Mouse (Mus musculus): Measurements from ENCODE around the gene Tns4. TPM values are rescaled to one million over a fixed set of nuclear protein-coding genes. Genes with fewer than 3 reads are reported as not detected.

The Tns4 gene
- total RNA-seq (2023; ENCODE audit: inconsistent age), result not detected in 4 replicates

DNA sequence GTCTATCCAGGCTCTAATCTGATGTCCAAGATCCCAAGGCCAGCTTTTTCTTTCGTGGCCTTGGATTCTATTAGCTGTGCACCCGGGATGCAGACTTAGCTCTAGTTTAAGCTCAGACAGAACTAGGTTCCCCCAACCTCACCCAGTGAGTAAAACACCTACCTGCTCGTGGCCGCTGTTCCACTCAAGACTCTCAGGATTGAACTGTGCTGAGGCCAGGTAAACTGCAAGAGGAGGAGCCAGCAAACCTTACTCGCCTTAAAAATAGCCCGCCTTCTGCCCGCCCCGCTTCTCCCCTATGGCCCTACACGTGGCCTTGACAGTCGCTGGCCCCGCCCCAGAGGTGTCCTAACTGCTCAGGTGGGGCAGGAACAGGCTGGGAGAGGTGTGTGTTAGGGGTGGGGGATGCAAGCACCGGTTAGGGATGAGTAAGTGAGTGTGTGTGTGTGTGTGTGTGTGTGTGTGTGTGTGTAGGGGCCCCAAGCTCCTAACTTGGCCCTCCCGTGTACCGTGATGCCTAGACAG is at the start of gene Tns4:
Gene Tns4, minus strand, starts transcription at position 230 of the 525 bp plus-strand sequence.

DNA sequence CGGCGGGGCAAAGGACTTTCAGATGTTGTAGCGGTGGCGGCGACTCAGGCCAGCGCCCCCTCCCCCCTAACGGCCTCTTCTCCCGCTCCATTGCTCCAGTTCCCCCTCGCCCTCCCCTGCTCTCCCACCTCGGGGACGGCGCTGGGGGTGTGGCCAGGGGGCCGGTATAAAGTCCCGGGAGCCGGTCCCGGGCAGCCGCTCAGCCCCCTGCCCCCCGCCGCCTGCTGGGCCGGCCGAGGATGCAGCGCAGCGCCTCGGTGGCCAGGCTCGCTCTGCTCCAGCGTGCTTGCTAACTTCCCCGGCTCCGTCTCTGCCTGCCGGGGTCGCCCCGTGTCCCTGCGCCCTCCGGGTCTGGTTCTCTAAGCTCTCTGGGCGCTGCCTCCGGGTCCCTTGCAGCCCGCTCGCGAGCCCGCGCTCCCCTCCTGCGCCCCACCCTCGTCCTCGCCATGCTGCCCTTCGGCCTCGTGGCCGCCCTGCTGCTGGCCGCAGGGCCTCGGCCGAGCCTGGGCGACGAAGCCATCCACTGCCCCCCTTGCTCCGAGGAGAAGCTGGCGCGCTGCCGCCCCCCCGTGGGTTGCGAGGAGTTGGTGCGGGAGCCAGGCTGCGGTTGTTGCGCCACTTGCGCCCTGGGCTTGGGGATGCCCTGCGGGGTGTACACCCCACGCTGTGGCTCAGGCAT is 47.9 kb downstream of the Tns4 start, which contains the start of gene Igfbp4:
Gene Igfbp4, plus strand, starts transcription at position 194 of the 679 bp plus-strand sequence.

DNA sequence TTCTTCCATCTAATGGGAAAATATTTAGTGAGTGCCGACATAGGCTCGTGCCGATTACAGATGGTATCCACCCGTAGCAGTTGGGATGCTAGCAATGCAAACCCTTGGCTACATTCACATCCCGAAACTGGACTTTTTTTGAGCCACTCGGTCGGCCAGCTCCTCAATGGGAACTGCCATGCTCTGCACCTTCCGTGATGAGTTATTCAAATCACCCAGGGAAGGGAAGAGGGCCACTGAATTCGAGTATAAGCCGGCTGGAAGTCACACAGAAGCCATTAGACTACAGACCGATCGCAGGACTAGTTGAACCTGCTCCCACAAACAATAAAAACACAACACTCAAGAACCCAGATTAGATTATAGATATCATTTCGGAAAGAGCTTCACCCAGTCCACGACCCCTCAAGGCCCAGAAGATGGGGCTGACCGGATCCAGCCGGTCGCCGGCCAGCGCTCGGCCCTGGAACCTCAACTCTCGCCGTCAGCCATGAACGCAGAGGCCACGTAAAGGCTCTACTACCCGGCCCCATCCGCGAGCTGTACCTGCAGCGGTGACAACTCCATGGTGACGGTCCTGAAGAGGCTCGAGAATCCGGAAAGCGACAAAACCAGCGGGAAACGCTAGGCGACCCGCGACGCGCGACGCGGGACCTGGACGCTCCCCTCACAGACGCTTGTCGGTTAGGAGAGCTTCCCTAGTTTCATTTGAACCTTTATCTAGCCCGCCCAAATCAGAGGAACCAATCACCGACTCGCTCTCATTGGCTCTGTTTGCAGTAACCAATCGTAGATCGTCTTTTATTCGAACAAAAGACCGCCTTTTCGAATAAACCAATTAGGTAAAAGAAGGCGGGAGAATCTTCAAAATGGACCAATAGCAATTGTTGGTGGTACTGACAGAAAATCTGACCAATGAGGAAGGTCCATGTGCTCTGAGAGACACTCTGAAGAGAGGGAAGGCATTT is 65.3 kb downstream of the Tns4 start, which contains the start of gene Top2a:
Gene Top2a, minus strand, starts transcription at position 690 of the 968 bp plus-strand sequence.

Other genes with a start within 250 kb of the Tns4 start
- 38.7 to 46.7 TPM (median 44.6 TPM) in 4 replicates for gene Wipf2, start 225.7 kb downstream of the Tns4 start, total RNA-seq (2023; ENCODE audit: inconsistent age)
- 2.3 to 3.0 TPM (median 2.6 TPM) in 4 replicates for gene Cdc6, start 181.5 kb downstream of the Tns4 start, total RNA-seq (2023; ENCODE audit: inconsistent age)
- gene Rara, start 161.5 kb downstream of the Tns4 start, total RNA-seq (2023; ENCODE audit: inconsistent age), result 86.9 to 113 TPM (median 104 TPM) in 4 replicates
- gene Gjd3, start 106.3 kb downstream of the Tns4 start, total RNA-seq (2023; ENCODE audit: inconsistent age), result not detected in 4 replicates
- gene Top2a, start 65.1 kb downstream of the Tns4 start, total RNA-seq (2023; ENCODE audit: inconsistent age), result 20.2 to 25.9 TPM (median 23.1 TPM) in 4 replicates
- 0.35 to 0.74 TPM (median 0.56 TPM) in 4 replicates for gene Igfbp4, start 48.1 kb downstream of the Tns4 start, total RNA-seq (2023; ENCODE audit: inconsistent age)
- gene Ccr7, start 65.8 kb upstream of the Tns4 start, total RNA-seq (2023; ENCODE audit: inconsistent age), result 840 to 873 TPM (median 857 TPM) in 4 replicates
- gene Smarce1, start 141.7 kb upstream of the Tns4 start, total RNA-seq (2023; ENCODE audit: inconsistent age), result 160 to 182 TPM (median 172 TPM) in 4 replicates
- 1.1 to 2.6 TPM (median 1.8 TPM) in 4 replicates for gene Krt222, start 154.8 kb upstream of the Tns4 start, total RNA-seq (2023; ENCODE audit: inconsistent age)
- gene Krt24, start 196.0 kb upstream of the Tns4 start, total RNA-seq (2023; ENCODE audit: inconsistent age), result not detected in 4 replicates
- gene Krt25, start 233.6 kb upstream of the Tns4 start, total RNA-seq (2023; ENCODE audit: inconsistent age), result not detected in 4 replicates
- not detected in 4 replicates for gene Krt26, start 248.7 kb upstream of the Tns4 start, total RNA-seq (2023; ENCODE audit: inconsistent age)